Mouse (Mus musculus) stomach, postnatal 0 days (tissue): ENCODE measurements at regions not wholly inside any gene's neighbourhood (a gene's known extent, or its start where the extent isn't known, plus 50 kb on each side); places are given as distances from the start of the nearest gene placed in this dataset.

ENCODE experiments used
- CTCF ChIP-seq: IDR thresholded peaks from 2 replicates; pipeline ENCODE4 v1.5.1; 2016; ENCODE audit warnings: antibody characterized with exemption, low read depth, mild to moderate bottlenecking, moderate library complexity
- EP300 ChIP-seq: optimal IDR thresholded peaks from 2 replicates; pipeline ENCODE3; 2016; ENCODE audit warnings: antibody characterized with exemption

GRCm38 (mm10) chr14:47926416-47926815 is 194.2 kb upstream of the Peli2 start:
- TF ChIP-seq CTCF = no peak
- no peak for TF ChIP-seq EP300
